Mouse (Mus musculus): ENCODE data around the gene Tmbim6.
"Not testable (repeated sequence)": the region's sequence is repeated elsewhere in the genome, so short reads cannot be mapped to it uniquely, and the experiment has no call there.

Tmbim6 gene

DNA sequence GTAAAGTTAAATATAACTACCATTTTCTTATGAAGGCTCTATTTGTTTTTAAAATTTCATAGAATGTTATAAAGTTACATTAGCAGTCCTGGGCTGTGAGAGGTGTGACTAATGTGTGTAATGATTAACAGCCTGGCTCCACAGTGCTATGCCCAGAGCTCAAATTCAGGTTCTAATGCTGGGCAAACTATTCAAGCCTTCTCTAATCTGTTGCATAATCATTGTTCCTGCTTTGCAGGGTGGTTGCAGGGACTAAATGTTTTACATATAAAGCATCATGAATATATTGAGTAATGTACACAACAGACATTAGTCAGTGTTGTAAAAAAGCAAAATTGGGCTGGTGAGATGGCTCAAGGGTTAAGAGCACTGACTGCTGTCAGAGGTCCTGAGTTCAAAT, 9.8 kb upstream of the Tmbim6 start:
- no peak for DNase-seq (ENCODE audit: low read depth, low spot score)

DNA sequence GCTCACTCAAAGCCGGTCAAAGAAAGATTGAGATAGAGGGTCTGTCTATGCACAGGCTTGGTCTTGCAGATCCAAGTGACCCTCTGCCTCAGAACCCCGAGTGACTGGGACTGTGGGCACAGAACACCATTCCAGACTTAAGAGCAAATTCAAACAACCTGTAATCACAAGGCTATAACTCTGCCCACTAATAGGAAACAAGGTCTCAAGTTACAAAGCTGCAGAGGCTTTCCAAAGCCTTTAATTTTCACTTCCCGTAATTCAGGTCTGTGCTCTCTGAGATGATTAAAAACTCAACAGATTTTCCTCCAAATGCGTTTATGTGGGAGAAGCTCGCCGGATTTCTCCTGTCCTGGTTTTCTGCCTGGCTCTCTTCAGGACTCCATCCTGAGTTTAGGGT, 8.6 kb upstream of the Tmbim6 start:
- DNase-seq (ENCODE audit: low read depth, low spot score): no peak

DNA sequence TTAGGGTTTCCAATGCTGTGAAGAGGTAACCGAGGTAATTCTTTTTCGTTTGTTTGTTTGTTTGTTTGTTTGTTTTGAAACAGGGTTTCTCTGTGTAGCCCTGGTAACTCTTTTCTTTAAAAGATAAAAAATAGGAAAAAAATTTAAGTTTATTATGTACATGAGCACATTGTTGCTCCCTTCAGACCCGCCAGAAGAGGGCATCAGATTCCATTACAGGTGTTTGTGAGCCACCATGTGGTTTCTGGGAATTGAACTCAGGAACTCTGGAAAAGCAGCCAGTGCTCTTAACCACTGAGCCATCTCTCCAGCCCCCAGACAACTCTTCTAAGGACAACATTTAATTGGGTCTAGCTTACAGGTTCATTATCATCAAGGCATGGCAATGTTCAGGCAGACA, 6.6 kb upstream of the Tmbim6 start:
- not testable (repeated sequence) for DNase-seq (ENCODE audit: low read depth, low spot score)

DNA sequence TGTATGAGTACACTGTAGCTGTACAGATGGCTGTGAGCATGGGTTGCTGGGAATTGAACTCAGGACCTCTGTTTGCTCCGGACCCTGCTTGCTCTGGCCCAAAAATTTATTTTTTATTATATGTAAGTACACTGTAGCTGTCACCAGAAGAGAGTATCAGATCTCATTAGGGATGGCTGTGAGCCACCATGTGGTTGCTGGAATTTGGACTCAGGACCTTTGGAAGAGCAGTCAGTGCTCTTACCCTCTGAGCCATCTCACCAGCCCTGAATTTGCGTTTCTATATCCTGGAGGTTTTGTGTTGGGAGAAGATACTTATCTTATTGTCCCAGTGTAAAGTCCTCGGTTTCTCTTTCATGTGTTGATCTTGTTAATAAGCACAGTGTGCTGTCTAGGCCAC, 5.9 kb upstream of the Tmbim6 start:
- DNase-seq (ENCODE audit: low read depth, low spot score): no peak

GRCm38 (mm10) chr15:99387976-99388375, 4.7 kb upstream of the Tmbim6 start:
- no peak for DNase-seq (ENCODE audit: low read depth, low spot score)

- DNase-seq (ENCODE audit: low read depth, low spot score): no peak
These were observed 1.9 kb upstream of the Tmbim6 start for GRCm38 (mm10) chr15:99390472-99391401.

GRCm38 (mm10) chr15:99391975-99392374, 707 bp upstream of the Tmbim6 start:
- DNase-seq (ENCODE audit: low read depth, low spot score): no peak

DNA sequence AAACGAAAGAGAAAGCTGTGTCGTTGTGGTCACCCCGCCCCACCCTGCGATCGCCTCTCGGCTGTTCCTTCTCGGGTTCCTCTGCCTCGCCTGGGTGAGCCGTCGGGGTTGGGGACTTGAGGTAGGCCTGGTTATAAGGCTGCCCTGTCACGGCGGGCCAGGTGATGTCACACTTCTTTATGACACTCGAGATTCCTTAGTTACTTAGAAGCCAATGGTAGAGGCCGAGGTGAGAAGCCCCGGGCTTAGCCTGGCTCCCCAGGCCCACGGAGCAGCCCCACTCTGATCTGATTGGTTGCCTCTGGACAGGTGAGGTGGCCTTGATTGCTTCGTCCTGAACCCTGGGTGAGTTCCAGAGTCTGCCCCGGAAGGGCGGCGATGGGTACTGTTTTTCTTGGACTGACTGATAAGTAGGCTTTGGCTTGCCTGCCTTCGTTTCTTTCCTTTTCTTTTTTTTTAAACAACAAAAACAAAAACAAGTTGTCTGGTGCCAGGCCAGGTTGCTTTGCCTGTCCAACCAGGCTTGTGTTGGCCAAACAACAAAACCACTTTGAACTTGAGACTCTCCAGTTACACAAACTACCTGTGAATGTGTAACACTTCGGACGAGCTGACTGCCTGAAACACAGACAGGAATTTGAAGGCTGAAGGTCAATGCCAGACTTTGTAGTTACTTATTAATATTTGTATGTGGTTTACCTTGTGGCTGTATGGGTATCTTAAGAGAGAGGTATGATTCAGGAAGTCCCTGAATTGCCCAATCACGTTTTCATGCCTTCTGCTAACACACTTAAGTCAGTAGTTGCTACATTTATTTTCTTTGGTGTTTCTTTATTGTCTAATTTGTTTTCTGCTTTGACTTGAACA, 937 bp downstream of the Tmbim6 start:
- peak; percentile 63 for DNase-seq (ENCODE audit: low read depth, low spot score)

DNA sequence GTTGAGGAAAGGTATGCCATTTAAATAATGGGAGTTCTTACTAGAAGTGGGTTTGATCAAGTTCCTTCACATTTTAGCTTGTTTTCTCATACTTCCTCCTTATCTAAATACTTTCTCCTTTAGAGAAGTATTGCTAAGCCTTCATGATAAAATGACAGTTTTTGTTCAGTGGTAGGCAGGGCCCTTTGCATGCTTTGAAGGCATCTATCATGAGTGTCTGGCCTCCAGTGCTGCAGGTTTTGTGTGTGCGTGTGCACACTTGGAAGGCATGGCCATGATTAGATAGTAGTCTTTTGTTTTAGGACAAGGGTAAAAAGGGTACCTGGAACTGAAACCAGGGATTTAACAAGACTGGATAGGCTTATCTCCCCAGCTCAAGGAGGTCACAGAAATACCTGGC, 3.8 kb downstream of the Tmbim6 start:
- no peak for DNase-seq (ENCODE audit: low read depth, low spot score)

DNA sequence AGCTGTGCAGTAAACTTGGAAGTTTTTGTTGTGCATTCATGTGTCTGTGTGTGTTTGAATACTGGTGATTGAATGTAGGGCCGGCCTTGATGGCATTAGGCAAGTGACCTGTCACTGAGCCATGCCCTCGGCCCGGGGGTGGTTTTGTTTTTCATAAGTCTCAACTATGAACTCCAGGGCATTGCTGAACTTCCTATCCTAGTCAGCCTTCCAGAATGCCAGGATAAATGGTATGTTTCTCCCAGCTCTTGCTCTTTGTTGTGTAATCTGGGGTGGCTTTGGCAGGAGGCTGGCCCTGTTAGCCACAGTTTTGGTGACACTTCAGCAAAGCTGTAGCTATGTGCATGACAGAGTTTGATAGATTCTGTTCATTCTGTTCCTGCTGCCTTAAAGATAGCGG, 4.2 kb downstream of the Tmbim6 start:
- peak; percentile 45 for DNase-seq (ENCODE audit: low read depth, low spot score)

DNA sequence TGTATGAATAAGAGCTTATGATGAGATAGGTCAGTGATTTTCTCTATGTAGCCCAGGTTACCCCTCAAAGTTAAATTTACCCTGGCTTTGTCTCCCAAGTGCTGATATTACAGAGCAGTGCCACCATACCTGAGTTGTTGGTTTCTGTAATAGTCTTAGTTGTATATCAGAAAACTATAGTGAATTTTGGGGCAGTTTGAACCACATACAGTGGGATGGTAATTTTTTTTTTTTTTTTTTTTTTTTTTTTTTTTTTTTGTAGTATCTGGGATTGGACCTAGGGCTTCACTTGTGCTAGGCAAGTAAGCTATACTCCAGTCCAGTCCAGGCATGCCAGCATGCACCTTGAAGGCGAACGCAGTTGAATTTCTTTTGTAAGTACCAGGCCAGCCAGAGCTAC, 4.9 kb downstream of the Tmbim6 start:
- DNase-seq (ENCODE audit: low read depth, low spot score): no peak

- no peak for DNase-seq (ENCODE audit: low read depth, low spot score)
These were observed 7.0 kb downstream of the Tmbim6 start for GRCm38 (mm10) chr15:99399503-99400245.

GRCm38 (mm10) chr15:99400602-99401001, 7.9 kb downstream of the Tmbim6 start:
- peak; percentile 79 for DNase-seq (ENCODE audit: low read depth, low spot score)

- no peak for DNase-seq (ENCODE audit: low read depth, low spot score)
These were observed 10.6 kb downstream of the Tmbim6 start for GRCm38 (mm10) chr15:99403159-99403889.

GRCm38 (mm10) chr15:99405150-99405549, 12.5 kb downstream of the Tmbim6 start:
- no peak for DNase-seq (ENCODE audit: low read depth, low spot score)

GRCm38 (mm10) chr15:99406986-99407570, 14.4 kb downstream of the Tmbim6 start:
- DNase-seq (ENCODE audit: low read depth, low spot score): no peak

DNA sequence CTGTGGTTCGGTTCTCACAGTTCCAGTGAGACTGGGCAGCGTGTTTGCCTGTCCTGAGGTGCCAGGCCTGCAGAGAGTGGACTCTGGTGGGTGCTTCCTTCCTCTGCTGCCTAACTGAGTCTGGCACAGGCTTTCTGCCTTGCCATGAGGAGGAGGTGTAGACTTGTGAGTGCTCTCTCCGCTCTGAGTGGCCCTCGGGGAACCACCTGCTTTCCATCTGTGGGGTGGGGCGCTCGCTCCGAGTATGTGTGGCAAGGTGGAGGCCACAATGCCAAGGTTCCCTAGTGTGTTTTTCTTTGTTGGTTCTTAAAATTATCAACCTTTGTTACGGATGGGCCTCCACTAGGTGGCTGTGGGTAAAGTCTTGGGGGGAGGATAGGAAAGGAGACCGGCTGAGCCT, 16.2 kb downstream of the Tmbim6 start:
- DNase-seq (ENCODE audit: low read depth, low spot score): no peak

- peak; percentile 88 for DNase-seq (ENCODE audit: low read depth, low spot score)
These were observed 19.1 kb downstream of the Tmbim6 start for GRCm38 (mm10) chr15:99411747-99412146.

- peak; percentile 62 for DNase-seq (ENCODE audit: low read depth, low spot score)
These were observed 23.1 kb downstream of the Tmbim6 start for GRCm38 (mm10) chr15:99415793-99416192.

GRCm38 (mm10) chr15:99416348-99416882, 23.7 kb downstream of the Tmbim6 start:
- peak; percentile 93 for DNase-seq (ENCODE audit: low read depth, low spot score)
